Mouse (Mus musculus): ENCODE measurements around the gene Irgm1. TPM values are rescaled to one million over a fixed set of nuclear protein-coding genes. Genes with fewer than 3 reads are reported as not detected.

The Irgm1 gene
- 12.1 TPM for polyA plus RNA-seq (2015; fragmentation: Illumina TruSeq; extraction: RNeasy Lipid Tissue Mini Kit (QIAGEN cat#74804); ENCODE audit: low read depth, low replicate concordance)

DNA sequence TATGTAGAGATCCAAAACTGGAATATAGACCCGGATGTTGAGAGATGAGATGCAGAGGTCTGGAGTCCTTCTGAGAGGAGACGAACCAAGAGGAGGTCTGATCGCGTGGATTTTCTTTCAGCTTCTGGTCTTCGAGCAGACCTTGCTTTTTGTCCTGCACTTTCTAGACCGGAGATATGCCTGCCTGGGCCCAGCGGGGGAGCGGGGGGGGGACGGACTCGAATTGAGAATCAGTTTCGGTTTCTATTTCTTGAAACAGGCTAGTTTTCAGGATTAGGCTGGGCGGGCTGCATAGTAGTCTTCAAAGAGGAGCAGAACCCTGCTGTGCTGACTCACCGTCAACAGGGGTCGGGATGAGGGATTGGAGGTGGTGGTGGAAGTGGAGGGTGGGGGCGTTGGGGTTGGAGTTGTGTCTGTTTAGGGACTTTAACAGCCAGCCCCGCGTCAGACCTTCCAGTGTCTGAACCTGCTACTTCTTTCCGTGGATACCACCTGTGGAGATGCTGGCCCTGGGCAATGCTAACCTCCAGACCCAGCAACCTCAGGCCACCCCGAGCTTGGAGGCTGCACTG lies at the start of gene Irgm1:
Gene Irgm1 (minus strand): TSS at position 483 of the 572 bp plus-strand sequence.

DNA sequence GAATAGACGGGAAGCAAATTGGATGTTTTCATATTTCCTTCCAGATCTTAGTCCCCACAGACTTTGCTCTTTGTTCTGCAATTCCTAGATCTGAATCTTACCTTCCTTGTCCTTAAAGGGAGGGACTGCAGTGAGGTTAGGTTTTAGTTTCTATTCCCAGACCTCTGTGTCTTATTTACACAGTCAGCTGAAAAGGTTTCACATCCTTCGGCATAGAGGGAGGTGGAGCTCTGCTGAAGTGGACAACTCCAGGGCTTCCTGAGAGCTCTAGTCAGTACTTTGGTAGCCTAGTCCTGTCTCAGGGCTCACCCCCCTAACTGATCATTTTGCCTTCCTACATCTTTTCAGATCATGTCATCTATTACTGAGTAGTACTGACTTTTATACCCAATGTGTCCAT lies 30.5 kb upstream of the Irgm1 start, which contains the start of gene Gm5431:
Gene Gm5431 (minus strand): TSS at position 194 of the 400 bp plus-strand sequence.

GRCm38 (mm10) chr11:48825979-48826751 lies 45.3 kb downstream of the Irgm1 start, which contains the start of the genes Trim7 and Gm12184:
TSS of gene Trim7 (plus strand) at chr11:48826140.
TSS of gene Gm12184 (minus strand) at chr11:48826655.

GRCm38 (mm10) chr11:48816800-48817665 lies 54.5 kb downstream of the Irgm1 start, which contains the start of gene Trim41:
TSS of gene Trim41 (minus strand) at chr11:48817353.

Other genes with a start within 250 kb of the Irgm1 start
- gene Rack1, start 71.4 kb downstream of the Irgm1 start, polyA plus RNA-seq (2015; fragmentation: Illumina TruSeq; extraction: RNeasy Lipid Tissue Mini Kit (QIAGEN cat#74804); ENCODE audit: low read depth, low replicate concordance): 450 TPM
- 34.2 TPM for gene Trim41, start 54.3 kb downstream of the Irgm1 start, polyA plus RNA-seq (2015; fragmentation: Illumina TruSeq; extraction: RNeasy Lipid Tissue Mini Kit (QIAGEN cat#74804); ENCODE audit: low read depth, low replicate concordance)
- 3.4 TPM for gene Trim7, start 45.5 kb downstream of the Irgm1 start, polyA plus RNA-seq (2015; fragmentation: Illumina TruSeq; extraction: RNeasy Lipid Tissue Mini Kit (QIAGEN cat#74804); ENCODE audit: low read depth, low replicate concordance)
- gene Gm12184, start 45.0 kb downstream of the Irgm1 start, polyA plus RNA-seq (2015; fragmentation: Illumina TruSeq; extraction: RNeasy Lipid Tissue Mini Kit (QIAGEN cat#74804); ENCODE audit: low read depth, low replicate concordance): 11.3 TPM
- gene Gm5431, start 30.5 kb upstream of the Irgm1 start, polyA plus RNA-seq (2015; fragmentation: Illumina TruSeq; extraction: RNeasy Lipid Tissue Mini Kit (QIAGEN cat#74804); ENCODE audit: low read depth, low replicate concordance): not detected
- gene Psme2b, start 74.5 kb upstream of the Irgm1 start, polyA plus RNA-seq (2015; fragmentation: Illumina TruSeq; extraction: RNeasy Lipid Tissue Mini Kit (QIAGEN cat#74804); ENCODE audit: low read depth, low replicate concordance): 1.7 TPM
- not detected for gene Olfr56, start 107.2 kb upstream of the Irgm1 start, polyA plus RNA-seq (2015; fragmentation: Illumina TruSeq; extraction: RNeasy Lipid Tissue Mini Kit (QIAGEN cat#74804); ENCODE audit: low read depth, low replicate concordance)
- 1.6 TPM for gene 9930111J21Rik1, start 107.7 kb upstream of the Irgm1 start, polyA plus RNA-seq (2015; fragmentation: Illumina TruSeq; extraction: RNeasy Lipid Tissue Mini Kit (QIAGEN cat#74804); ENCODE audit: low read depth, low replicate concordance)
- not detected for gene Gm12185, start 120.5 kb upstream of the Irgm1 start, polyA plus RNA-seq (2015; fragmentation: Illumina TruSeq; extraction: RNeasy Lipid Tissue Mini Kit (QIAGEN cat#74804); ENCODE audit: low read depth, low replicate concordance)
- gene Tgtp1, start 122.5 kb upstream of the Irgm1 start, polyA plus RNA-seq (2015; fragmentation: Illumina TruSeq; extraction: RNeasy Lipid Tissue Mini Kit (QIAGEN cat#74804); ENCODE audit: low read depth, low replicate concordance): 1.6 TPM
- 1.9 TPM for gene 9930111J21Rik2, start 179.6 kb upstream of the Irgm1 start, polyA plus RNA-seq (2015; fragmentation: Illumina TruSeq; extraction: RNeasy Lipid Tissue Mini Kit (QIAGEN cat#74804); ENCODE audit: low read depth, low replicate concordance)
- 1.4 TPM for gene Tgtp2, start 192.5 kb upstream of the Irgm1 start, polyA plus RNA-seq (2015; fragmentation: Illumina TruSeq; extraction: RNeasy Lipid Tissue Mini Kit (QIAGEN cat#74804); ENCODE audit: low read depth, low replicate concordance)
- gene Ifi47, start 204.9 kb upstream of the Irgm1 start, polyA plus RNA-seq (2015; fragmentation: Illumina TruSeq; extraction: RNeasy Lipid Tissue Mini Kit (QIAGEN cat#74804); ENCODE audit: low read depth, low replicate concordance): 2.4 TPM
- gene Olfr1396, start 243.2 kb upstream of the Irgm1 start, polyA plus RNA-seq (2015; fragmentation: Illumina TruSeq; extraction: RNeasy Lipid Tissue Mini Kit (QIAGEN cat#74804); ENCODE audit: low read depth, low replicate concordance): not detected